In the genomic region with DNA sequence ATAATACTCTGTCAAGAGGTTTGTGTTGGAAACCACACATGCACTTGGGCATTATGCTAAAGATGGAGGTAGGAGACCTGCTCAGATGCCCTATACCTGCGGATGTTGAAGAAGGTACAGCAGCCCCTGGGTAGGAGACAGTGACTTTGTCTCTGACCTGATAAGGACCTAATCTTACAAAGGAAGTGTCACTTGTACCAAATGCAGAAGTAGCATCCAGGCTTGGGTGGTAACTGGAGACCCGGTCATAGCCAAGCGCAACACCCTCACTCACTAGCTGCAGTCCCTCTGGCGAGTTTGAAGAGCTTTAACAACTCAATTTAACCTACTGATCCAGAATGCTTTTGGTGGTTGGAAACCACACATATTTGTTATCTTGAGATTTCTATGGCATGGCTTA, we compare ENCODE assay signal across 17 mouse cellular contexts.
"Had no signal": no experiment of that assay in that cellular context is flagged by ENCODE, and none has a peak within 500 bp of the region (broad histone marks: within the 10 kb centered on the region; RNA-seq: fewer than 3 reads in every experiment).

No protein-coding gene starts in this region.

- H3K4me1 ChIP-seq: lung, embryonic 15.5 days; neural tube, embryonic 13.5 days had no signal

- DNase-seq: kidney, adult 18-20 months; kidney, postnatal 10 days; kidney, postnatal 4 days; lung, postnatal 36 days; retina, postnatal 1 day; right cerebral cortex, postnatal 4 days; spleen, adult 18-20 months; thymus, adult 18-20 months; thymus, postnatal 14 days had no signal

- H3K27me3 ChIP-seq: liver, embryonic 12.5 days; lung, embryonic 15.5 days; megakaryocyte, embryonic 14.5 days; midbrain, embryonic 15.5 days; neural tube, embryonic 13.5 days had no signal

- H3K4me3 ChIP-seq: layer of hippocampus, adult 2 months; limb, embryonic 10.5 days; liver, embryonic 12.5 days; lung, embryonic 15.5 days; megakaryocyte, embryonic 14.5 days; midbrain, embryonic 15.5 days; neural tube, embryonic 13.5 days had no signal

- H3K27ac ChIP-seq: layer of hippocampus, adult 2 months; limb, embryonic 10.5 days; liver, embryonic 12.5 days; lung, embryonic 15.5 days; midbrain, embryonic 15.5 days; neural tube, embryonic 13.5 days had no signal

- H3K9ac ChIP-seq: liver, embryonic 12.5 days; lung, embryonic 15.5 days; midbrain, embryonic 15.5 days; neural tube, embryonic 13.5 days had no signal

- H3K36me3 ChIP-seq: limb, embryonic 10.5 days; liver, embryonic 12.5 days; lung, embryonic 15.5 days; midbrain, embryonic 15.5 days; neural tube, embryonic 13.5 days had no signal

- H3K4me2 ChIP-seq: liver, embryonic 12.5 days; lung, embryonic 15.5 days; midbrain, embryonic 11.5 days; midbrain, embryonic 15.5 days; neural tube, embryonic 13.5 days had no signal

- ATAC-seq: liver, embryonic 12.5 days; midbrain, embryonic 15.5 days had no signal

- H3K9me3 ChIP-seq: limb, embryonic 10.5 days; liver, embryonic 12.5 days; lung, embryonic 15.5 days; megakaryocyte, embryonic 14.5 days; midbrain, embryonic 15.5 days; neural tube, embryonic 13.5 days had no signal
